Mouse (Mus musculus) midbrain, postnatal 0 days (tissue): ENCODE data around the gene Plpp2. TPM values are rescaled to one million over a fixed set of nuclear protein-coding genes. Genes with fewer than 3 reads are reported as not detected.

Experiments used
- ATAC-seq: fragments of 200-750 bp; cut with Nextera tagmentation; 2 replicates; pipeline ENCODE4 v1.8.0; 2017; ENCODE audit warnings: moderate number of reproducible peaks, mild to moderate bottlenecking, moderate TSS enrichment, moderate library complexity; ENCODE audit not compliant: low FRiP score
- DNase-seq: peaks from one replicate; pipeline ENCODE4 v3.0.0-alpha.2; 2015; ENCODE audit warnings: low spot score
- H3K27ac ChIP-seq: fragments of 300-500 bp; sonication (generic); 2 replicates; pipeline ENCODE4 v1.5.1; 2014; ENCODE audit warnings: low read depth, mild to moderate bottlenecking, low read length, mixed read lengths
- H3K27me3 ChIP-seq: fragments of 300-500 bp; sonication (generic); 2 replicates; pipeline ENCODE4 v1.6.1; 2014; ENCODE audit warnings: low read length, control low read depth, mixed read lengths; ENCODE audit not compliant: insufficient read depth
- H3K36me3 ChIP-seq: fragments of 300-500 bp; sonication (generic); 2 replicates; pipeline ENCODE4 v1.6.1; 2014; ENCODE audit warnings: low read length, control low read depth, mixed read lengths; ENCODE audit not compliant: insufficient read depth
- H3K4me1 ChIP-seq: fragments of 300-500 bp; sonication (generic); 2 replicates; pipeline ENCODE4 v1.6.1; 2014; ENCODE audit warnings: mild to moderate bottlenecking, control low read depth, antibody characterized with exemption, low read length, mixed read lengths; ENCODE audit not compliant: insufficient read depth
- H3K4me2 ChIP-seq: fragments of 300-500 bp; sonication (generic); 2 replicates; pipeline ENCODE4 v1.6.1; 2014; ENCODE audit warnings: low read depth, mild to moderate bottlenecking, low read length, mixed read lengths; ENCODE audit not compliant: poor library complexity, severe bottlenecking
- H3K4me3 ChIP-seq: fragments of 300-500 bp; sonication (generic); 2 replicates; pipeline ENCODE4 v1.5.1; 2014; ENCODE audit warnings: low read depth, mild to moderate bottlenecking, low read length, moderate library complexity
- H3K9ac ChIP-seq: fragments of 300-500 bp; sonication (generic); replicated peaks from 2 replicates; pipeline ENCODE4 v1.6.1; 2014; ENCODE audit warnings: mild to moderate bottlenecking, low read length, moderate library complexity, mixed read lengths; ENCODE audit not compliant: poor library complexity, severe bottlenecking
- H3K9me3 ChIP-seq: fragments of 300-500 bp; sonication (generic); 2 replicates; pipeline ENCODE4 v1.6.1; 2016; ENCODE audit warnings: low read length, control low read depth
- CTCF ChIP-seq: IDR thresholded peaks from 2 replicates; pipeline ENCODE4 v1.5.1; 2016; ENCODE audit warnings: antibody characterized with exemption, mild to moderate bottlenecking
- WGBS: fragments of 180-500 bp; shearing (Covaris S2); extraction: QIAGEN DNeasy Blood & Tissue Kit; methylation state at CpG from one replicate; pipeline ENCODE4 v1.1.7; 2014; 5-methylcytosine and 5-hydroxymethylcytosine counted together
- polyA plus RNA-seq: library from polyadenylated mRNA; unstranded; fragments of >200 nt; fragmentation: Nextera tagmentation; extraction: Ambion mirVana; gene quantifications from 2 replicates; pipeline ENCODE4 v1.2.1, GENCODE M21; 2015
- total RNA-seq: library from RNA; depleted of rRNA; stranded (reverse); fragments of >200 nt; gene quantifications from 2 replicates; pipeline ENCODE4 v1.2.3, GENCODE M21; 2014; rRNA removed

Gene Plpp2
- total RNA-seq, result 34.6 and 56.9 TPM in 2 replicates
- 22.7 and 25.6 TPM in 2 replicates for polyA plus RNA-seq

- peak; percentile 61 for ATAC-seq
- Histone ChIP-seq H3K36me3 (no peaks in the 10 kb centered on the region), H3K4me2 (peak within 1 kb of the TSS; percentile 95), H3K27ac (no peak within 1 kb of the TSS), H3K4me3 (peak within 1 kb of the TSS; percentile 55), H3K9ac (peak within 1 kb of the TSS; percentile 61), H3K9me3 (no peaks in the 10 kb centered on the region), H3K27me3 (no peaks in the 10 kb centered on the region), H3K4me1 (no peaks in the 10 kb centered on the region)
- DNase-seq, result peak; percentile 53
- under 1% methylated on average over 51 of the region's 52 CpGs for WGBS
- TF ChIP-seq CTCF, result peak; percentile 65
Measured at GRCm38 (mm10) chr10:79533126-79533911, at the start of gene Plpp2. Gene Plpp2 (minus strand): TSS chr10:79533796.

GRCm38 (mm10) chr10:79581501-79581900 is 47.9 kb upstream of the Plpp2 start:
- Histone ChIP-seq H3K27me3 (no peaks in the 10 kb centered on the region), H3K4me1 (no peaks in the 10 kb centered on the region), H3K9ac (no peak overlapping the region), H3K36me3 (no peaks in the 10 kb centered on the region), H3K9me3 (no peaks in the 10 kb centered on the region), H3K4me3 (no peak overlapping the region), H3K4me2 (no peak overlapping the region), H3K27ac (no peak overlapping the region)
- 94% methylated on average over 8 of the region's 8 CpGs for WGBS
- no peak for ATAC-seq
- TF ChIP-seq CTCF, result no peak
- DNase-seq, result no peak

- WGBS, result 40% methylated on average over 6 of the region's 6 CpGs
Measured at GRCm38 (mm10) chr10:79580811-79581210, 47.2 kb upstream of the Plpp2 start.

GRCm38 (mm10) chr10:79580356-79580755 is 46.8 kb upstream of the Plpp2 start:
- H3K9ac ChIP-seq, result no peak overlapping the region
- no peak overlapping the region for H3K4me2 ChIP-seq
- no peaks in the 10 kb centered on the region for H3K27me3 ChIP-seq
- no peak for TF ChIP-seq CTCF
- no peaks in the 10 kb centered on the region for H3K9me3 ChIP-seq
- ATAC-seq, result no peak
- 72% methylated on average over 7 of the region's 7 CpGs for WGBS
- DNase-seq, result no peak
- H3K4me3 ChIP-seq, result no peak overlapping the region
- no peaks in the 10 kb centered on the region for H3K36me3 ChIP-seq
- no peaks in the 10 kb centered on the region for H3K4me1 ChIP-seq
- no peak overlapping the region for H3K27ac ChIP-seq

More at GRCm38 (mm10) chr10:79580811-79581210, 47.2 kb upstream of the Plpp2 start:
- no peak overlapping the region for H3K4me2 ChIP-seq
- H3K9ac ChIP-seq, result no peak overlapping the region
- ATAC-seq (no peak), DNase-seq (peak; percentile 60)
- H3K27ac ChIP-seq, result no peak overlapping the region
- no peaks in the 10 kb centered on the region for H3K36me3 ChIP-seq
- H3K4me1 ChIP-seq, result no peaks in the 10 kb centered on the region
- peak; percentile 72 for TF ChIP-seq CTCF
- H3K9me3 ChIP-seq, result no peaks in the 10 kb centered on the region
- no peaks in the 10 kb centered on the region for H3K27me3 ChIP-seq
- H3K4me3 ChIP-seq, result no peak overlapping the region

GRCm38 (mm10) chr10:79579781-79580180 is 46.2 kb upstream of the Plpp2 start:
- Histone ChIP-seq H3K27ac (no peak overlapping the region), H3K4me1 (no peaks in the 10 kb centered on the region), H3K9ac (no peak overlapping the region), H3K4me3 (no peak overlapping the region), H3K9me3 (no peaks in the 10 kb centered on the region), H3K36me3 (no peaks in the 10 kb centered on the region), H3K4me2 (no peak overlapping the region), H3K27me3 (no peaks in the 10 kb centered on the region)
- no peak for ATAC-seq
- DNase-seq, result peak; percentile 10
- TF ChIP-seq CTCF, result no peak
- WGBS, result 83% methylated on average over 12 of the region's 12 CpGs

- DNase-seq, result no peak
- Histone ChIP-seq H3K9ac (no peak overlapping the region), H3K4me1 (no peaks in the 10 kb centered on the region), H3K4me3 (no peak overlapping the region), H3K27ac (no peak overlapping the region), H3K9me3 (no peaks in the 10 kb centered on the region), H3K4me2 (no peak overlapping the region), H3K27me3 (no peaks in the 10 kb centered on the region), H3K36me3 (no peaks in the 10 kb centered on the region)
- TF ChIP-seq CTCF, result no peak
- WGBS, result 77% methylated on average over 7 of the region's 7 CpGs
- no peak for ATAC-seq
Measured at GRCm38 (mm10) chr10:79578891-79579290, 45.3 kb upstream of the Plpp2 start.
